Mouse (Mus musculus): ENCODE measurements around the gene Fam183b.
"Not testable (repeated sequence)": the region's sequence is repeated elsewhere in the genome, so short reads cannot be mapped to it uniquely, and the experiment has no call there.

The Fam183b gene

GRCm38 (mm10) chr11:58801558-58802228, at the start of gene Fam183b:
Fam183b (minus strand) TSS chr11:58801960.
- peak; percentile 76 for DNase-seq (ENCODE audit: low read depth, low spot score)

GRCm38 (mm10) chr11:58849731-58850130, 48.0 kb upstream of the Fam183b start:
- DNase-seq (ENCODE audit: low read depth, low spot score) = no peak

- DNase-seq (ENCODE audit: low read depth, low spot score) = peak; percentile 20
Observed at GRCm38 (mm10) chr11:58847636-58848035, 45.9 kb upstream of the Fam183b start.

- DNase-seq (ENCODE audit: low read depth, low spot score) = peak; percentile 99
Observed at GRCm38 (mm10) chr11:58846919-58847461, 45.2 kb upstream of the Fam183b start, which contains the start of gene Gm12258. Gm12258 (plus strand) TSS chr11:58847158.

- not testable (repeated sequence) for DNase-seq (ENCODE audit: low read depth, low spot score)
Observed at GRCm38 (mm10) chr11:58838951-58839350, 37.2 kb upstream of the Fam183b start, which contains the start of gene Olfr311. Olfr311 (plus strand) TSS chr11:58839251.

GRCm38 (mm10) chr11:58832541-58832940, 30.8 kb upstream of the Fam183b start:
- DNase-seq (ENCODE audit: low read depth, low spot score) = not testable (repeated sequence)

GRCm38 (mm10) chr11:58829764-58830163, 28.0 kb upstream of the Fam183b start:
- no peak for DNase-seq (ENCODE audit: low read depth, low spot score)

GRCm38 (mm10) chr11:58828937-58829336, 27.2 kb upstream of the Fam183b start, which contains the start of gene Olfr312:
Olfr312 (plus strand) TSS chr11:58829237.
- DNase-seq (ENCODE audit: low read depth, low spot score) = not testable (repeated sequence)

GRCm38 (mm10) chr11:58815676-58816075, 13.9 kb upstream of the Fam183b start:
- no peak for DNase-seq (ENCODE audit: low read depth, low spot score)

GRCm38 (mm10) chr11:58814700-58815099, 12.9 kb upstream of the Fam183b start, which contains the start of gene Olfr313:
Olfr313 (plus strand) TSS chr11:58815000.
- DNase-seq (ENCODE audit: low read depth, low spot score) = not testable (repeated sequence)

GRCm38 (mm10) chr11:58812001-58812400, 10.2 kb upstream of the Fam183b start:
- no peak for DNase-seq (ENCODE audit: low read depth, low spot score)

- DNase-seq (ENCODE audit: low read depth, low spot score) = no peak
Observed at GRCm38 (mm10) chr11:58804393-58804792, 2.6 kb upstream of the Fam183b start.

GRCm38 (mm10) chr11:58803871-58804270, 2.1 kb upstream of the Fam183b start:
- no peak for DNase-seq (ENCODE audit: low read depth, low spot score)

GRCm38 (mm10) chr11:58799747-58800146, 2.0 kb downstream of the Fam183b start:
- peak; percentile 39 for DNase-seq (ENCODE audit: low read depth, low spot score)

GRCm38 (mm10) chr11:58796850-58797249, 4.9 kb downstream of the Fam183b start:
- peak; percentile 74 for DNase-seq (ENCODE audit: low read depth, low spot score)

- DNase-seq (ENCODE audit: low read depth, low spot score) = no peak
Observed at GRCm38 (mm10) chr11:58795856-58796255, 5.9 kb downstream of the Fam183b start.

- peak; percentile 25 for DNase-seq (ENCODE audit: low read depth, low spot score)
Observed at GRCm38 (mm10) chr11:58790646-58791045, 11.1 kb downstream of the Fam183b start.

- no peak for DNase-seq (ENCODE audit: low read depth, low spot score)
Observed at GRCm38 (mm10) chr11:58790053-58790452, 11.7 kb downstream of the Fam183b start.

- peak; percentile 63 for DNase-seq (ENCODE audit: low read depth, low spot score)
Observed at GRCm38 (mm10) chr11:58789532-58789931, 12.2 kb downstream of the Fam183b start.

GRCm38 (mm10) chr11:58788346-58788745, 13.4 kb downstream of the Fam183b start:
- DNase-seq (ENCODE audit: low read depth, low spot score) = no peak

- DNase-seq (ENCODE audit: low read depth, low spot score) = no peak
Observed at GRCm38 (mm10) chr11:58787651-58788050, 14.1 kb downstream of the Fam183b start.

GRCm38 (mm10) chr11:58784182-58784581, 17.6 kb downstream of the Fam183b start:
- no peak for DNase-seq (ENCODE audit: low read depth, low spot score)

All from brain, adult 2 months (tissue).